Mouse (Mus musculus) stomach, postnatal 0 days (tissue): ENCODE measurements at regions not wholly inside any gene's neighbourhood (a gene's known extent, or its start where the extent isn't known, plus 50 kb on each side); places are given as distances from the start of the nearest gene placed in this dataset.

ENCODE experiments used
- ATAC-seq: fragments of 200-750 bp; cut with Nextera tagmentation; 2 replicates; pipeline ENCODE4 v1.8.0; 2017; ENCODE audit not compliant: low FRiP score, low TSS enrichment
- DNase-seq: peaks from one replicate; pipeline ENCODE4 v3.0.0-alpha.2; 2016; ENCODE audit warnings: low spot score
- H3K27ac ChIP-seq: fragments of 300-500 bp; sonication (generic); replicated peaks from 2 replicates; pipeline ENCODE4 v1.5.1; 2014; ENCODE audit warnings: mild to moderate bottlenecking, control low read depth
- H3K27me3 ChIP-seq: fragments of 300-500 bp; sonication (generic); 2 replicates; pipeline ENCODE4 v1.6.1; 2014; ENCODE audit warnings: low read length; ENCODE audit not compliant: control insufficient read depth, insufficient read depth
- H3K36me3 ChIP-seq: fragments of 300-500 bp; sonication (generic); 2 replicates; pipeline ENCODE4 v1.6.1; 2014; ENCODE audit warnings: low read length, mixed read lengths; ENCODE audit not compliant: control insufficient read depth, insufficient read depth
- H3K4me1 ChIP-seq: fragments of 300-500 bp; sonication (generic); replicated peaks from 2 replicates; pipeline ENCODE4 v1.6.1; 2014; ENCODE audit warnings: antibody characterized with exemption; ENCODE audit not compliant: control insufficient read depth, insufficient read depth
- H3K4me2 ChIP-seq: fragments of 300-500 bp; sonication (generic); replicated peaks from 2 replicates; pipeline ENCODE4 v1.6.1; 2014; ENCODE audit warnings: low read depth, mild to moderate bottlenecking, control low read depth, moderate library complexity
- H3K4me3 ChIP-seq: fragments of 300-500 bp; sonication (generic); 2 replicates; pipeline ENCODE4 v1.5.1; 2014; ENCODE audit warnings: low read depth, low read length, control low read depth
- H3K9ac ChIP-seq: fragments of 300-500 bp; sonication (generic); 2 replicates; pipeline ENCODE4 v1.6.1; 2014; ENCODE audit warnings: mild to moderate bottlenecking, low read length, control low read depth, mixed read lengths
- H3K9me3 ChIP-seq: fragments of 300-500 bp; sonication (generic); 2 replicates; pipeline ENCODE4 v1.6.1; 2016; ENCODE audit warnings: low read length; ENCODE audit not compliant: control insufficient read depth
- CTCF ChIP-seq: IDR thresholded peaks from 2 replicates; pipeline ENCODE4 v1.5.1; 2016; ENCODE audit warnings: antibody characterized with exemption, low read depth, mild to moderate bottlenecking, moderate library complexity
- EP300 ChIP-seq: optimal IDR thresholded peaks from 2 replicates; pipeline ENCODE3; 2016; ENCODE audit warnings: antibody characterized with exemption
- WGBS: fragments of 180-500 bp; shearing (Covaris S2); extraction: QIAGEN DNeasy Blood & Tissue Kit; methylation state at CpG from one replicate; pipeline ENCODE4 v1.1.7; 2014; 5-methylcytosine and 5-hydroxymethylcytosine counted together

GRCm38 (mm10) chr4:124256515-124256914 lies 338.7 kb upstream of the 4930535I16Rik start:
- Histone ChIP-seq H3K9me3 (no peaks in the 10 kb centered on the region), H3K4me1 (no peaks in the 10 kb centered on the region), H3K4me3 (no peak overlapping the region), H3K36me3 (no peaks in the 10 kb centered on the region), H3K27ac (no peak overlapping the region), H3K27me3 (no peaks in the 10 kb centered on the region), H3K9ac (no peak overlapping the region), H3K4me2 (no peak overlapping the region)
- TF ChIP-seq CTCF (no peak), EP300 (no peak)
- ATAC-seq (no peak), DNase-seq (no peak)
- 52% methylated on average over 7 of the region's 7 CpGs for whole genome bisulfite sequencing

- no peaks in the 10 kb centered on the region for H3K4me1 ChIP-seq
- no peak for TF ChIP-seq EP300
- TF ChIP-seq CTCF, result no peak
- H3K9me3 ChIP-seq, result no peaks in the 10 kb centered on the region
- no peaks in the 10 kb centered on the region for H3K27me3 ChIP-seq
- DNase-seq, result no peak
- no peak overlapping the region for H3K4me3 ChIP-seq
- no peak for ATAC-seq
- H3K27ac ChIP-seq, result no peak overlapping the region
- 62% methylated on average over 7 of the region's 7 CpGs for WGBS
- H3K36me3 ChIP-seq, result no peaks in the 10 kb centered on the region
- no peak overlapping the region for H3K9ac ChIP-seq
- H3K4me2 ChIP-seq, result no peak overlapping the region
These were observed 337.3 kb upstream of the 4930535I16Rik start for GRCm38 (mm10) chr4:124255183-124255543.

- 59% methylated on average over 22 of the region's 22 CpGs for WGBS
These were observed 336.8 kb upstream of the 4930535I16Rik start for GRCm38 (mm10) chr4:124254446-124255182.

GRCm38 (mm10) chr4:124241600-124241999 lies 323.8 kb upstream of the 4930535I16Rik start:
- Histone ChIP-seq H3K9ac (no peak overlapping the region), H3K27ac (no peak overlapping the region), H3K27me3 (no peaks in the 10 kb centered on the region), H3K4me1 (no peaks in the 10 kb centered on the region), H3K9me3 (no peaks in the 10 kb centered on the region), H3K36me3 (no peaks in the 10 kb centered on the region), H3K4me2 (no peak overlapping the region), H3K4me3 (no peak overlapping the region)
- TF ChIP-seq EP300, result no peak
- no peak for TF ChIP-seq CTCF
- no peak for DNase-seq
- 17% methylated on average over 13 of the region's 13 CpGs for WGBS
- no peak for ATAC-seq

More at GRCm38 (mm10) chr4:124254446-124255182, 336.8 kb upstream of the 4930535I16Rik start:
- no peak for DNase-seq
- H3K27me3 ChIP-seq, result no peaks in the 10 kb centered on the region
- H3K9ac ChIP-seq, result no peak overlapping the region
- H3K27ac ChIP-seq, result no peak overlapping the region
- no peaks in the 10 kb centered on the region for H3K4me1 ChIP-seq
- H3K9me3 ChIP-seq, result no peaks in the 10 kb centered on the region
- no peak overlapping the region for H3K4me2 ChIP-seq
- no peak overlapping the region for H3K4me3 ChIP-seq
- ATAC-seq, result no peak
- TF ChIP-seq EP300 (no peak), CTCF (no peak)
- H3K36me3 ChIP-seq, result no peaks in the 10 kb centered on the region

GRCm38 (mm10) chr4:124236476-124236875 lies 318.7 kb upstream of the 4930535I16Rik start:
- TF ChIP-seq CTCF (no peak), EP300 (no peak)
- Histone ChIP-seq H3K9ac (no peak overlapping the region), H3K4me3 (no peak overlapping the region), H3K9me3 (no peaks in the 10 kb centered on the region), H3K4me1 (no peaks in the 10 kb centered on the region), H3K27me3 (no peaks in the 10 kb centered on the region), H3K36me3 (no peaks in the 10 kb centered on the region), H3K27ac (no peak overlapping the region), H3K4me2 (peak overlapping the region; percentile 17; the same call in 1 of the 2 replicates)
- DNase-seq, result peak; percentile 80
- WGBS, result 36% methylated on average over 16 of the region's 16 CpGs
- peak; percentile 61; the same call in 1 of the 2 replicates for ATAC-seq

- Histone ChIP-seq H3K36me3 (no peaks in the 10 kb centered on the region), H3K27ac (no peak overlapping the region), H3K4me1 (no peaks in the 10 kb centered on the region), H3K4me2 (no peak overlapping the region), H3K4me3 (no peak overlapping the region), H3K9me3 (no peaks in the 10 kb centered on the region), H3K27me3 (no peaks in the 10 kb centered on the region), H3K9ac (no peak overlapping the region)
- 9% methylated on average over 17 of the region's 17 CpGs for WGBS
- DNase-seq, result peak; percentile 72
- TF ChIP-seq CTCF (peak; percentile 83), EP300 (no peak)
- ATAC-seq, result peak; percentile 57; the same call in 1 of the 2 replicates
These were observed 310.7 kb upstream of the 4930535I16Rik start for GRCm38 (mm10) chr4:124228537-124228936.
